Mouse (Mus musculus): ENCODE results near the gene Gm5150.
"Not testable (repeated sequence)": the region's sequence is repeated elsewhere in the genome, so short reads cannot be mapped to it uniquely, and the experiment has no call there.

Gm5150 gene

GRCm38 (mm10) chr3:16006215-16006614, at the start of gene Gm5150:
Gm5150 (minus strand) TSS chr3:16006437.
- DNase-seq (ENCODE audit: low read depth, low spot score) = no peak

DNA sequence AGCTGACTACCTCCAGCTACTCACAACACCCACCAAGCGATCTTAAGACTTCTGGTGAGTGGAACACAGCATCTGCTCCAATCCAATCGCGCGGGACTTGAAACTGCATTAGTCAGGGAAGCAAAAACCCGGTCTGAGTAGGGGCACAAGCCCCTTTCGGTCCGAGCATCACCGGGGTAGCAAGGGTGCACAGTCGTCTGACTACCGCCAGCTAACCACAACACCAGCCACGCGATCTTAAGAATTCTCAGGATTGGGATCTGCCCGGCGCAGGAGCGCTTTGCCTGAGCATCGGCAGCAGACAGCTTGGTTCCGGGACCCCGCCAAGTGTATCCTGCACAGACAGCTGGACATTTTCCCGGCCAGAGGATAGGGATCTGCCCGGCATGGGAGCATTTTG, 45.5 kb upstream of the Gm5150 start:
- DNase-seq (ENCODE audit: low read depth, low spot score) = not testable (repeated sequence)

GRCm38 (mm10) chr3:16047288-16047687, 41.1 kb upstream of the Gm5150 start:
- no peak for DNase-seq (ENCODE audit: low read depth, low spot score)

GRCm38 (mm10) chr3:16043315-16043714, 37.1 kb upstream of the Gm5150 start:
- DNase-seq (ENCODE audit: low read depth, low spot score) = no peak

DNA sequence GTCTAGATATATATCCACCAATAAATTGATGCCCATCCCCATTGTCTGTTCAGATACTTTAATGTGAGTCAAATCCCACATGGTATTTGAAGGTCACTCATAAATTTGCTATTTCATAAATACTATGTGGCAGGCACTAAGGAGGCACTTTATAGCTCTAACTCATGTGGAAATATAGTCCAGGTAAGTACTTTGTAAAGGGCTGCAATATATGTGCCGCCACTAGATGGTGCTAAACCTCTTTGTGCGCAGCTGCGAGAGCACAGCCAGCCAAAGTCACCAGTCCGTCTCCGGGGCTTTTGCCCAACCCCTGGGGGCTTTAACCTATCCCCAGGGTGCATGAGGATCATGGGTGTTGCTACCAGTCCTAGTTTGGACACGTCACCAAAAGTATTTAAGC, 18.8 kb upstream of the Gm5150 start:
- not testable (repeated sequence) for DNase-seq (ENCODE audit: low read depth, low spot score)

DNA sequence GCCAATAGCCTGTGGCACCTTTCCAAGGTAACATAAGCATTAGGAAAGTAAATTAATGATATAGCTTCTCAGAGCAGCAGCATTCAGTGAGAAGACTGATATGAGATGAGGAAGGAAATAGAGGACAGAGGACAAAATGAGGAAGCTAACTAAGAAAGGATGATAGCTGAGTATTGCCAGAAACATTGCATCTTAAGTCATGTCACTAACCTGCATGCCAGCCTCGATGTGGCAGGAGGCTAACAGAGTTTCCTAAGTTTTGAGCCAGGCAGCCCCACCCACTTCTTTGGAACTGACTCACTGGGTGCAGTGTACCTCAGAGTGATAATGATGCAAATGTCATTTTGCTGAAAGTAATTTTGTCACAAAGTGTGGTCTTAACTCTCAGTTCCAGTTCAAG, 16.0 kb upstream of the Gm5150 start:
- DNase-seq (ENCODE audit: low read depth, low spot score) = no peak

DNA sequence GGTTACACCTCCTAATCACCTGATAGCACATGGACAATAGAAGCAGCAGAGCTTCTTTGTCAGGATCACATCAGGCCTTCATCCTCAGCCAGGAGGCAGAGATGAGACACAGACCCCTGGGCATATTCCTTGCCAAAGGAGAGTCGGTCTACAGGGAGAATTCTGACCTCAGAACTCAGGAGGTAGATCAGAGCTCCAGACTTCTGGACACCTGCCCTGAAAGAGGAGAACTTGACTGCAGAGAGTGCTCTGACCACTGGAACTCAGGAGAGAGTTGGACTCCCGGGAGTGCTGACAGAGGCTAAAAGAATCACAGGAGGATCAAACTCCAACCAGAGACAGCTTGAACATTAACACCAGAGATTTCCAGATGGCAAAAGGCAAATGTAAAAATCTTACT, 8.2 kb upstream of the Gm5150 start:
- not testable (repeated sequence) for DNase-seq (ENCODE audit: low read depth, low spot score)

DNA sequence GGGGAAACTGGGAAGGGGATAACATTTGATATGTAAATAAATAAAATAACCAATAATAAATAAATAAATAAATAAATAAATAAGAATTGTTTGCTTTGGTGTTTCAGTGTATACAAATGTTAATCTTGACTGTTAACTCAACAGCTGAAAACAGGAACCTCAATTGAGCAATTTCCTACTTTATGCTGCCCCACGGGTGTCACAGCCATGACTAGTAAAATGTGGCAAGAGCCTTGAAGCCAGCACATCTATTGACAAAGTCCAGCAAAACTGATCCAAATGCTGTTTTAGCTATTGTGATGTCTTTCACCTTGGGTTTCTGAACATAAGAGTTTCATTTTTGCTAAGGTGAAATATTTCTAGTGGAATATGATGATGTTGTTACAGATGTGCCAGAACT, 1.6 kb upstream of the Gm5150 start:
- no peak for DNase-seq (ENCODE audit: low read depth, low spot score)

DNA sequence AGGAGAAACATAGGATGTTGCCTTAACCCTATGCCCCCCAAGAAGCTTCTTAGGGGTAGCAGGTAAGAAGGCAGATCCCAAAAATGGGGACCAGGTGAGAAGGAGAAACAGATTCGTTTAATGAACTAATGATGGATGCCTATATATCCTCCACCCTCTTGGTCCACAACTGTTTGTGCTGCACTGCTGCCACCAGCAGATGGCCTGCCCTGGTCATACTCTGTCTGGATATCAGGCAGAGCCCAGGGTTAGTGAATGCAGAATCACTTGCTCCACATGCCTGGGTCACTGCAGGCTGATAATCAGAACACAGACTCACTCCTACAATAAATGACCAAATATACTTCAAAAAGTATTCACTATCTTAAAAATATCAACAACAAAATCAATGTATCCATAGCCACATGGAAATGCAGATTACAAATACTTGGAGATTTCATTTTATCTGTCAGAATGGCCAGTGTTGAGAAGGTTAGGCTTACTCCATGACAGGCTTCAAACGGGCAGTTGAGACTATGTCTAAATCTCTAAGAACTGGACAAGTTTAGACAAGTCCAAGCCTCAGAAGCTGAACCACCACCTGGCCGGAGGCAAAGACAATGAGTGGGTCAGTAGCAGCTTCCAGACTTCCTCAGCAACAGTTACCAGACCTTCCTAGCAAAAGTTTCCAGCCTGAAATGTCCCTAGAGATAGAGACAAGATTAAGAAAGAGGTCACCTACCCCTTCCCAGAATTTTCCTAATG, 2.2 kb downstream of the Gm5150 start:
- no peak for DNase-seq (ENCODE audit: low read depth, low spot score)

DNA sequence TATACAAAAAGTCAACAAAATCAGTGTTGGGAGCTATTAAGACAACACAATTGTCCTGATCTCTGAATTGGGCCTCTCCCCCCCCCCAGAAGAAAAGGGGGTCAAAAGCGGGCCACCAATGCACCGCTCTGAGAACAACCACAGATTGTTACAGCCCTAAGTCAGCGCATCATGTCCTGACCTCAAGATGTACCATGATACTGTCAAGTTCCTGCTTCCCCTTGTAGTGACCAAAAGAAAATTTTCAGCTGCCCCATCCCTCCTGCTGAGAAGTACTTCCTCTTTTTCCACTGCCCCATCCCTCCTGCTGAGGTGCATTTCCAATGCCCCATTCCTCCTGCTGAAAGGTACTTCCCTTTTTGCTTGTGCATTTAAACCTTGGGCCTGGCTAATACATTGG, 6.8 kb downstream of the Gm5150 start:
- DNase-seq (ENCODE audit: low read depth, low spot score) = not testable (repeated sequence)

DNA sequence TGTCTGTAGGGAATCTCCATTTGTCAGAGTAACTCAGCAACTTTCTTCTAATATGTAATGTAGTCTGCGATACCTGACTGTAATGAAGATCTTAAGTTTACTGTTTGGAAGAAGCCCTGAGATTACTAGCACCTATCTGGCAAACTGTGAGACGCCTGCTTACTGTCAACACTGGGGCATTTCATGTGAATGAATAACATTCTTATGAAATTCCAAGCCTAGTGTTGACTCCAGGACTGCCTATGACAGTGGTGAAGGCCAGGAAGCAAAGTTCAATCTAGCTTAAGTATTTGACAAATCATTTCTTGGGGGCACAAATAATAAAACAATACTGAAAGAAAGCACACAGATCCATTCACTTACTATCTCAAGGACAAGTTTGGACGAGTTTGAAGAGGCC, 24.0 kb downstream of the Gm5150 start:
- no peak for DNase-seq (ENCODE audit: low read depth, low spot score)

DNA sequence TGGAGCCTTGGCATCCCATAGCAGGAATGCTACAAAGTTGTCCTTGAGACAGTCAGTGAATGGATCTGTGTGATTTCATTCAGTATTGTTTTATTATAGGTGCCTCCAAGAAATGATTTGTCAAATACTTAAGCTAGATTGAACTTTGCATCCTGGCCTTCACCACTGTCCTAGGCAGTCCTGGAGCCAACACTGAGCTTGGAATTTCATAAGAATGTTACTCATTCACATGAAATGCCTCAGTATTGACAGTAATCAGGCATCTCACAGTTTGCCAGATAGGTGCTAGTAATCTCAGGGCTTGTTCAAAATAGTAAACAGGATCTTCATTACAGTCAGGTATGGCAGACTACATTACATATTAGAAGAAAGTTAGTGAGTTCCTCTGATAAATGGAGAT, 49.3 kb downstream of the Gm5150 start:
- no peak for DNase-seq (ENCODE audit: low read depth, low spot score)
